Mouse (Mus musculus) midbrain, embryonic 11.5 days (tissue): Measurements from ENCODE around the gene Camkk1. TPM values are rescaled to one million over a fixed set of nuclear protein-coding genes. Genes with fewer than 3 reads are reported as not detected.

Experiments used
- ATAC-seq: fragments of 200-750 bp; cut with Nextera tagmentation; 2 replicates; pipeline ENCODE4 v1.8.0; 2017; ENCODE audit warnings: moderate TSS enrichment, moderate library complexity; ENCODE audit not compliant: low FRiP score
- DNase-seq: peaks from one replicate; pipeline ENCODE4 v3.0.0; 2015; ENCODE audit warnings: low spot score; ENCODE audit errors: missing footprints
- H3K27ac ChIP-seq: fragments of 300-500 bp; sonication (generic); 2 replicates; pipeline ENCODE4 v1.5.1; 2014; ENCODE audit warnings: low read depth, low read length
- H3K27me3 ChIP-seq: fragments of 300-500 bp; sonication (generic); 2 replicates; pipeline ENCODE4 v1.6.1; 2014; ENCODE audit warnings: mild to moderate bottlenecking, low read length, moderate library complexity, mixed read lengths; ENCODE audit not compliant: control insufficient read depth, insufficient read depth
- H3K36me3 ChIP-seq: fragments of 300-500 bp; sonication (generic); 2 replicates; pipeline ENCODE4 v1.6.1; 2014; ENCODE audit warnings: mild to moderate bottlenecking, low read length, moderate library complexity, mixed read lengths; ENCODE audit not compliant: control insufficient read depth, insufficient read depth
- H3K4me1 ChIP-seq: fragments of 300-500 bp; sonication (generic); 2 replicates; pipeline ENCODE4 v1.6.1; 2014; ENCODE audit warnings: low read length; ENCODE audit not compliant: control insufficient read depth, insufficient read depth
- H3K4me2 ChIP-seq: fragments of 300-500 bp; sonication (generic); 2 replicates; pipeline ENCODE4 v1.6.1; 2014; ENCODE audit warnings: mild to moderate bottlenecking, moderate library complexity
- H3K4me3 ChIP-seq: fragments of 300-500 bp; sonication (generic); 2 replicates; pipeline ENCODE4 v1.5.1; 2014; ENCODE audit warnings: low read depth, low read length
- H3K9ac ChIP-seq: fragments of 300-500 bp; sonication (generic); 2 replicates; pipeline ENCODE4 v1.6.1; 2014; ENCODE audit warnings: low read length
- H3K9me3 ChIP-seq: fragments of 300-500 bp; sonication (generic); 2 replicates; pipeline ENCODE4 v1.6.1; 2016; ENCODE audit warnings: low read length; ENCODE audit not compliant: control insufficient read depth
- WGBS: fragments of 180-500 bp; shearing (Covaris S2); extraction: QIAGEN DNeasy Blood & Tissue Kit; methylation state at CpG from one replicate; pipeline ENCODE4 v1.1.7; 2014; 5-methylcytosine and 5-hydroxymethylcytosine counted together
- polyA plus RNA-seq: library from polyadenylated mRNA; unstranded; fragments of >200 nt; fragmentation: Nextera tagmentation; extraction: Ambion mirVana; gene quantifications from 2 replicates; pipeline ENCODE4 v1.2.1, GENCODE M21; 2014

Gene Camkk1
- polyA plus RNA-seq, 1 experiment from 2014 or later: 4.2 TPM

- no peak overlapping the region for H3K9ac ChIP-seq
- H3K27ac ChIP-seq: no peak overlapping the region
- H3K36me3 ChIP-seq: no peaks in the 10 kb centered on the region
- 74% methylated on average over 2 of the region's 2 CpGs for WGBS
- no peaks in the 10 kb centered on the region for H3K27me3 ChIP-seq
- ATAC-seq (no peak), DNase-seq (no peak)
- no peaks in the 10 kb centered on the region for H3K4me1 ChIP-seq
- no peak overlapping the region for H3K4me3 ChIP-seq
- no peaks in the 10 kb centered on the region for H3K9me3 ChIP-seq
- no peak overlapping the region for H3K4me2 ChIP-seq
These were observed 10.0 kb upstream of the Camkk1 start for GRCm38 (mm10) chr11:73008826-73009225.

GRCm38 (mm10) chr11:73009531-73010274 lies 9.1 kb upstream of the Camkk1 start:
- Histone ChIP-seq H3K4me2 (no peak overlapping the region), H3K27ac (no peak overlapping the region), H3K36me3 (no peaks in the 10 kb centered on the region), H3K4me3 (no peak overlapping the region), H3K9ac (no peak overlapping the region), H3K27me3 (no peaks in the 10 kb centered on the region), H3K4me1 (no peaks in the 10 kb centered on the region), H3K9me3 (no peaks in the 10 kb centered on the region)
- no peak for DNase-seq
- WGBS: 58% methylated on average over 13 of the region's 13 CpGs
- no peak for ATAC-seq

- Histone ChIP-seq H3K4me2 (no peak overlapping the region), H3K4me1 (no peaks in the 10 kb centered on the region; the same call in 1 of the 2 replicates), H3K27me3 (peaks cover 2% of the 10 kb centered on the region; the same call in 1 of the 2 replicates), H3K4me3 (no peak overlapping the region), H3K9ac (no peak overlapping the region), H3K27ac (no peak overlapping the region), H3K9me3 (no peaks in the 10 kb centered on the region), H3K36me3 (no peaks in the 10 kb centered on the region)
- WGBS: 67% methylated on average over 5 of the region's 5 CpGs
- ATAC-seq: no peak
- no peak for DNase-seq
These were observed 4.8 kb upstream of the Camkk1 start for GRCm38 (mm10) chr11:73013981-73014380.

DNA sequence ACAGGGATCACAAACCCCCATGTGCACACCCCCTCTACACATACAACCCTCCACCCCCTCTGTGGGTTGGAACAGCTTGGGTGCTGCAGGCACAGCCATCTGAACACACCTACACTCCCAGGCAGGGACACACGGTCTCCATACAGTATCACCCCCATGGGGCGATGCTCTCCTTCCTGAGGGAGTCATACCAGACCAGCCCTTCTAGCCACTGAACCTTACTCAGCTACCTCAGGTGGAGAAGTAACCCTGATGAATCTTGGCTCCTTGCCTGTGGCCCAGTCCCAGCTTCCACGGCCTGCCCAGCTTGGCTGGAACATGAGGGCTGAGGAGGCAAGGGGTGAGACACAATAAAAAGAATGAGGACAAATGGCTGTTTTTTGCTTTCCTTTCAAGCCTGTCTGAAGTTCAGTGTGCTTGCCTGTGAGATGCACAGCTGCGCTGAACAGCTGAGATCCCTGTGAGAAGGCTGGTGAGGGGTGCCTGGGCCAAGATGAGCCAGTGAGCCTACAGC lies 3.9 kb upstream of the Camkk1 start:
- H3K4me2 ChIP-seq: no peak overlapping the region
- H3K9ac ChIP-seq: no peak overlapping the region
- peaks cover 4% of the 10 kb centered on the region; the same call in 1 of the 2 replicates for H3K4me1 ChIP-seq
- DNase-seq (no peak), ATAC-seq (no peak)
- no peak overlapping the region for H3K4me3 ChIP-seq
- WGBS: 88% methylated on average over 4 of the region's 4 CpGs
- no peaks in the 10 kb centered on the region for H3K9me3 ChIP-seq
- no peaks in the 10 kb centered on the region for H3K36me3 ChIP-seq
- H3K27ac ChIP-seq: no peak overlapping the region
- H3K27me3 ChIP-seq: peaks cover 10% of the 10 kb centered on the region

GRCm38 (mm10) chr11:73015391-73016102 lies 3.3 kb upstream of the Camkk1 start:
- Histone ChIP-seq H3K9me3 (no peaks in the 10 kb centered on the region), H3K27ac (no peak overlapping the region), H3K4me2 (no peak overlapping the region), H3K9ac (no peak overlapping the region), H3K36me3 (no peaks in the 10 kb centered on the region), H3K4me1 (peaks cover 4% of the 10 kb centered on the region; the same call in 1 of the 2 replicates), H3K27me3 (peaks cover 17% of the 10 kb centered on the region), H3K4me3 (no peak overlapping the region)
- ATAC-seq: no peak
- DNase-seq: peak; percentile 31
- WGBS: 84% methylated on average over 5 of the region's 5 CpGs

DNA sequence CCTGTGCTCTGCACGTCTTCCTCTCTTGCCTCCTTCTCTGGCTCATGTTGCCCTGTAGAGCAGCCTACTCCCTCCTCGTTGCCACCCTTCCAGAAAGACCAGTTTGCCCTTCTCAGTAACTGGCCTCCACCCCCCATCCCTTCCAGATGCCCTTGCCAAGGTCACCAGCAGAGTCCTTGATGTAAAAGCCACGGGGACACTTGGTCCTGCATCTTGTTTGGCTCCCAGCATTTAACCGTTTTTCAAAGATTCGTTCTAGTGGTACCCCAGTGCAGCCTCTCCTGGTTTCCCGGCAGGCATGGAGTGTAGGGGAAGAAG lies 2.7 kb upstream of the Camkk1 start:
- H3K27ac ChIP-seq: no peak overlapping the region
- no peak overlapping the region for H3K9ac ChIP-seq
- no peak for ATAC-seq
- peaks cover 21% of the 10 kb centered on the region for H3K27me3 ChIP-seq
- 72% methylated on average over 6 of the region's 6 CpGs for WGBS
- no peak for DNase-seq
- H3K36me3 ChIP-seq: no peaks in the 10 kb centered on the region
- no peak overlapping the region for H3K4me2 ChIP-seq
- peaks cover 4% of the 10 kb centered on the region; the same call in 1 of the 2 replicates for H3K4me1 ChIP-seq
- no peaks in the 10 kb centered on the region for H3K9me3 ChIP-seq
- no peak overlapping the region for H3K4me3 ChIP-seq

GRCm38 (mm10) chr11:73019147-73019795 lies 463 bp downstream of the Camkk1 start:
- Histone ChIP-seq H3K27ac (no peak overlapping the region), H3K9ac (peak overlapping the region; percentile 60), H3K36me3 (no peaks in the 10 kb centered on the region), H3K27me3 (peaks cover 26% of the 10 kb centered on the region), H3K4me1 (peaks cover 10% of the 10 kb centered on the region), H3K9me3 (no peaks in the 10 kb centered on the region), H3K4me3 (peak overlapping the region; percentile 65), H3K4me2 (peak overlapping the region; percentile 97)
- ATAC-seq: peak; percentile 70
- WGBS: under 1% methylated on average over 46 of the region's 46 CpGs
- peak; percentile 97 for DNase-seq

DNA sequence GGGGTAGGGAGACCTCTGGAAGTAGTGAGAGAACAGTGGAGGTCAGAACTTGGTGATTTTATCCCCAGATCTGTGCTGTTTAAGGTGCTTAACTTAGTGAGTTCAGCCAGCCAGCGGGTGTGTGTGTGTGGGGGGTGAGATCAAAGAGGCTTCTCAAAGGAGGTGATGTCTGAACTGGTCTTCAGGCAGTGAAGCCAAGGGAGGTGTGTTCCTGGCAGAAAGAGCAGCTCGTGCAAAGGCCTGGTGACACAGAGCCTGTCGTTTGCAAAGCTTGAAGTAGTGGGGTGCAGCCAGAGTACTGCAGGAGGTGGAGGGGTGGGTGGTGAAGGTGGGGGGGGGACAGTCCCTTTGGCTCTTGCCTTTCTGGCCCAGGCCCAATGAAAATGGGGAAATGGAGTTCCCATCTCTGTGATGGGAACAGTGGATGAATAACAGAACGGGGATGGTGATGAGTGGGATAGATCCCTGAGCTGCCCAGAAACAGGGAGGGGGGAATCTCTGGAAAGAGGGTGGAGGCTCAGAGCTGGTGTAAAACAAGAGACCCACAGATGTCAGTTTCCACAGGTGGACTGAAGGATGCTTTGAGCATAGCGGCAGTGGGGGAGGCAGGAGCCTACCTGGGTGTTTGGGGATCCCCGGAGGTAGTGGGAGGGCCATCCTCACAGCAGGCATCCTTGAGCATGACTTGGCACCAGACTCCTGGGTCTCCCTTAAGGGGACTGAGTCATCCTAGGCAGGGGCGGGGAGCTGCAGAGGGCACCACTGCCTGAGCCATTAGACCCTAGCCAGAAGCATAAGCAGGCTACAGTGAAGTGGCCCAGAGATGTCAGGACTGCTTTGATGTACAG lies 2.4 kb downstream of the Camkk1 start:
- Histone ChIP-seq H3K4me1 (peaks cover 11% of the 10 kb centered on the region), H3K9me3 (no peaks in the 10 kb centered on the region), H3K4me2 (no peak overlapping the region), H3K36me3 (no peaks in the 10 kb centered on the region), H3K27ac (no peak overlapping the region), H3K4me3 (no peak overlapping the region), H3K9ac (no peak overlapping the region), H3K27me3 (peaks cover 26% of the 10 kb centered on the region)
- 60% methylated on average over 7 of the region's 7 CpGs for WGBS
- DNase-seq (peak; percentile 69), ATAC-seq (no peak)
